Mouse (Mus musculus): ENCODE measurements around the gene Tdrd1.

DNA sequence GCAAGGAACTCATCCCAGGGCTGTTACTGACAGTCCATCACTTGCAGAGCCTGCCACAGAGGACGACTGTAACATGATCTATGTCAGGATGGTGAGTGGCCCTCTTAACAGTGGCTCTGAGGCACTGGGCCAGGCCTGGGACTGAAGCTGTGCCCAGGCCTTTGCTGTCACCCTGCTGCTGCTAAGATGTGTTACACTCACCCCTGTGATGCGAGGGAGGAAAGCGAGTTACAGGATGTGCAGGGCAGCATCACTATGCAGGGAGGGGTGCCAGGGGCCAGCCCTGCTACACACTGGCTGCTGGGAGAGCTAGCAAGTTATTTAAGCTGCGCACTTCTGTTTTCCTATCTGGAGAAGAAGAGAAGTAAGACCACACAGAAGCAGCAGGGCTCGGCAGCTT lies 30.4 kb downstream of the Tdrd1 start:
- no peak for TF ChIP-seq CTCF (IDR thresholded peaks at IDR 0.05; ENCODE audit: low read depth, low read length)
- no peak for TF ChIP-seq POLR2A (IDR thresholded peaks at IDR 0.05; ENCODE audit: extremely low read depth, insufficient read depth, low read length)

All from liver, adult 2 months (tissue).